Mouse (Mus musculus) sigmoid colon, adult 10 weeks (tissue): Measurements from ENCODE around the gene Nr5a1. TPM values are rescaled to one million over a fixed set of nuclear protein-coding genes. Genes with fewer than 3 reads are reported as not detected.

Source experiments
- polyA plus RNA-seq: library from polyadenylated mRNA; stranded (reverse); fragments of 350-450 nt; fragmentation: Illumina TruSeq; extraction: RNeasy Lipid Tissue Mini Kit (QIAGEN cat#74804); gene quantifications from one replicate; pipeline ENCODE4 v1.2.3, GENCODE M21; 2014; ENCODE audit warnings: low read depth, low replicate concordance

The Nr5a1 gene
- polyA plus RNA-seq = not detected

GRCm38 (mm10) chr2:38714324-38714723, at the start of gene Nr5a1:
Gene Nr5a1, minus strand, starts transcription at chr2:38714542.

GRCm38 (mm10) chr2:38643625-38644427, 70.5 kb downstream of the Nr5a1 start, which contains the start of gene Psmb7:
Gene Psmb7, minus strand, starts transcription at chr2:38644087.

Other genes starting within 250 kb of the Nr5a1 start
- 23.7 TPM for gene Nek6, start 202.9 kb downstream of the Nr5a1 start, polyA plus RNA-seq
- 93.6 TPM for gene Psmb7, start 70.5 kb downstream of the Nr5a1 start, polyA plus RNA-seq
- 8.2 TPM for gene Nr6a1, start 213.1 kb upstream of the Nr5a1 start, polyA plus RNA-seq
- 2.6 TPM for gene Olfml2a, start 217.4 kb upstream of the Nr5a1 start, polyA plus RNA-seq